Comparison of ENCODE assay signal across 11 mouse cellular contexts in genomic region chr4:44713554-44714051, GRCm38 (mm10). TPM values are rescaled to one million over a fixed set of nuclear protein-coding genes. Genes with fewer than 3 reads are reported as not detected.
DNase-seq lines count a peak whose midpoint lies in the region; ATAC-seq lines count a peak whose summit lies in the region.
"Had no signal": no experiment of that assay in that cellular context is flagged by ENCODE, and none has a peak within 500 bp of the region (broad histone marks: within the 10 kb centered on the region; RNA-seq: fewer than 3 reads in every experiment).

No protein-coding gene starts in this region.

- peaks cover 17% of the 10 kb centered on the region for H3K4me1 ChIP-seq in limb, embryonic 11.5 days (ENCODE audit: control insufficient read depth, insufficient read depth, low read length)

- WGBS in limb, embryonic 11.5 days: under 1% methylated on average over 19 of the region's 19 CpGs

- no peaks in the 10 kb centered on the region for H3K36me3 ChIP-seq in limb, embryonic 11.5 days (ENCODE audit: control insufficient read depth, insufficient read depth, low read length)
- H3K36me3 ChIP-seq: stomach, embryonic 15.5 days had no signal

- no peak overlapping the region for H3K4me2 ChIP-seq in limb, embryonic 11.5 days (ENCODE audit: low read depth, severe bottlenecking)
- H3K4me2 ChIP-seq: stomach, embryonic 15.5 days had no signal

- no peaks in the 10 kb centered on the region for H3K9me3 ChIP-seq in limb, embryonic 11.5 days (ENCODE audit: control insufficient read depth, low read length)
- H3K9me3 ChIP-seq: stomach, embryonic 15.5 days had no signal

- DNase-seq in heart, adult 11 months: peak; percentile 85
- no peak for DNase-seq in heart, adult 9 months (ENCODE audit: low spot score in 2 of 2)
- peak; percentile 20 to 47 for DNase-seq in spleen, adult 18-20 months
- DNase-seq in spleen, postnatal 4 days (ENCODE audit: low spot score in 2 of 2): no peak
- DNase-seq in limb, embryonic 11.5 days (ENCODE audit: low spot score): peak; percentile 60
- DNase-seq in layer of hippocampus, postnatal 25 days (ENCODE audit: extremely low spot score in 1 of 2, low spot score in 1 of 2): no peak
- DNase-seq in left cerebral cortex, postnatal 10 days (ENCODE audit: extremely low spot score in 1 of 2, low spot score in 2 of 2): no peak
- DNase-seq in layer of hippocampus, postnatal 14 days (ENCODE audit: low spot score in 2 of 2): no peak
- DNase-seq: cerebellum, adult 11-12 months; lung, postnatal 36 days had no signal

- no peak overlapping the region for H3K4me3 ChIP-seq in limb, embryonic 11.5 days (ENCODE audit: low read depth, low read length)
- H3K4me3 ChIP-seq: stomach, embryonic 15.5 days had no signal

- peak; percentile 31; the same call in 1 of the 2 replicates for ATAC-seq in limb, embryonic 11.5 days (ENCODE audit: insufficient number of reproducible peaks, low FRiP score, low TSS enrichment, low read depth)

- no peak overlapping the region for H3K9ac ChIP-seq in limb, embryonic 11.5 days (ENCODE audit: low read length)
- H3K9ac ChIP-seq: stomach, embryonic 15.5 days had no signal

- H3K27me3 ChIP-seq in limb, embryonic 11.5 days (ENCODE audit: control insufficient read depth, insufficient read depth, low read length): peaks cover 88% of the 10 kb centered on the region

- intact Hi-C loops in left cerebral cortex, postnatal 10 days (cut with DNase I): no loop called here

- H3K27ac ChIP-seq in limb, embryonic 11.5 days (replicated peaks; ENCODE audit: low read depth, low read length): no peak overlapping the region
- H3K27ac ChIP-seq: stomach, embryonic 15.5 days had no signal

RNA-seq across cellular contexts. Expression of gene Pax5, which starts 3.3 kb away (rescaled TPM):
- not detected in 2 replicates for polyA plus RNA-seq in limb, embryonic 11.5 days (2014; fragmentation: Nextera tagmentation; extraction: Ambion mirVana)
- total RNA-seq in layer of hippocampus, postnatal 25 days (2021): under 1 TPM; 0.07 to 0.21 TPM
- total RNA-seq in left cerebral cortex, postnatal 10 days (2021): under 1 TPM; 0.17 to 0.18 TPM
- under 1 TPM; 0.14 to 0.37 TPM for total RNA-seq in layer of hippocampus, postnatal 14 days (2021)

RNA-seq across cellular contexts. Expression of gene Zcchc7, which starts 42.1 kb away (rescaled TPM):
- polyA plus RNA-seq in limb, embryonic 11.5 days (2014; fragmentation: Nextera tagmentation; extraction: Ambion mirVana): 22.3 and 22.9 TPM in 2 replicates
- 10 to 100 TPM; 48.8 to 70.9 TPM for total RNA-seq in layer of hippocampus, postnatal 25 days (2021)
- total RNA-seq in left cerebral cortex, postnatal 10 days (2021): 10 to 100 TPM; 53.8 to 62.6 TPM
- 10 to 100 TPM; 55.4 to 67.0 TPM for total RNA-seq in layer of hippocampus, postnatal 14 days (2021)

Comparison
In these comparisons a context has a peak if more than half of its experiments do, and no peak if none do; other contexts are left out.
1. DNase-seq: peak in heart, adult 11 months (single experiment), spleen, adult 18-20 months (2 of 2) and limb, embryonic 11.5 days (single experiment); none in heart, adult 9 months (0 of 2), spleen, postnatal 4 days (0 of 2), layer of hippocampus, postnatal 25 days (0 of 2), left cerebral cortex, postnatal 10 days (0 of 2) and layer of hippocampus, postnatal 14 days (0 of 2).